Mouse (Mus musculus) cerebellum, adult 8-10 months (tissue): ENCODE data around the gene Ubash3a.

Experiments used
- DNase-seq: peaks from one replicate; pipeline ENCODE4 v3.0.0; 2022

Ubash3a gene

GRCm38 (mm10) chr17:31216068-31216955 lies 8.6 kb downstream of the Ubash3a start:
- no peak for DNase-seq

- DNase-seq = no peak
Measured at GRCm38 (mm10) chr17:31222810-31223310, 15.2 kb downstream of the Ubash3a start.

GRCm38 (mm10) chr17:31223835-31224234 lies 16.2 kb downstream of the Ubash3a start:
- no peak for DNase-seq

- DNase-seq = no peak
Measured at GRCm38 (mm10) chr17:31224591-31224990, 16.9 kb downstream of the Ubash3a start.

- no peak for DNase-seq
Measured at GRCm38 (mm10) chr17:31226368-31226767, 18.7 kb downstream of the Ubash3a start.

GRCm38 (mm10) chr17:31226931-31227330 lies 19.3 kb downstream of the Ubash3a start:
- no peak for DNase-seq

- no peak for DNase-seq
Measured at GRCm38 (mm10) chr17:31231780-31232179, 24.1 kb downstream of the Ubash3a start.

GRCm38 (mm10) chr17:31232251-31233010 lies 24.8 kb downstream of the Ubash3a start:
- DNase-seq = no peak

GRCm38 (mm10) chr17:31235915-31236314 lies 28.2 kb downstream of the Ubash3a start:
- DNase-seq = no peak

- no peak for DNase-seq
Measured at GRCm38 (mm10) chr17:31238234-31239020, 30.8 kb downstream of the Ubash3a start.

- no peak for DNase-seq
Measured at GRCm38 (mm10) chr17:31241156-31241555, 33.5 kb downstream of the Ubash3a start.

- DNase-seq = no peak
Measured at GRCm38 (mm10) chr17:31242764-31243163, 35.1 kb downstream of the Ubash3a start.

GRCm38 (mm10) chr17:31245321-31245720 lies 37.6 kb downstream of the Ubash3a start:
- DNase-seq = no peak

GRCm38 (mm10) chr17:31247144-31247543 lies 39.5 kb downstream of the Ubash3a start:
- DNase-seq = no peak

GRCm38 (mm10) chr17:31253951-31254350 lies 46.3 kb downstream of the Ubash3a start:
- DNase-seq = no peak

GRCm38 (mm10) chr17:31254463-31254931 lies 46.8 kb downstream of the Ubash3a start:
- DNase-seq = peak; percentile 91

GRCm38 (mm10) chr17:31257149-31257548 lies 49.5 kb downstream of the Ubash3a start:
- no peak for DNase-seq

GRCm38 (mm10) chr17:31257898-31258297 lies 50.2 kb downstream of the Ubash3a start:
- no peak for DNase-seq

- no peak for DNase-seq
Measured at GRCm38 (mm10) chr17:31258310-31258865, 50.7 kb downstream of the Ubash3a start.

- no peak for DNase-seq
Measured at GRCm38 (mm10) chr17:31259145-31259544, 51.5 kb downstream of the Ubash3a start.

GRCm38 (mm10) chr17:31259825-31260224 lies 52.2 kb downstream of the Ubash3a start:
- no peak for DNase-seq

GRCm38 (mm10) chr17:31260430-31260829 lies 52.8 kb downstream of the Ubash3a start:
- no peak for DNase-seq
